Mouse (Mus musculus) limb, embryonic 14.5 days (tissue): ENCODE measurements around the gene Dkk3. TPM values are rescaled to one million over a fixed set of nuclear protein-coding genes. Genes with fewer than 3 reads are reported as not detected.

Experiments
- ATAC-seq: fragments of 200-750 bp; cut with Nextera tagmentation; 2 replicates; pipeline ENCODE4 v1.8.0; 2017; ENCODE audit warnings: low read depth, moderate number of reproducible peaks, moderate TSS enrichment; ENCODE audit not compliant: low FRiP score
- DNase-seq: peaks from one replicate; pipeline ENCODE4 v3.0.0-alpha.2; 2015; ENCODE audit warnings: low spot score
- H3K27ac ChIP-seq: fragments of 300-500 bp; sonication (generic); replicated peaks from 2 replicates; pipeline ENCODE4 v1.5.1; 2014; ENCODE audit warnings: low read depth, mild to moderate bottlenecking, low read length, moderate library complexity, mixed read lengths
- H3K27me3 ChIP-seq: fragments of 300-500 bp; sonication (generic); 2 replicates; pipeline ENCODE4 v1.6.1; 2014; ENCODE audit warnings: low read length, mixed read lengths; ENCODE audit not compliant: control insufficient read depth, insufficient read depth
- H3K36me3 ChIP-seq: fragments of 300-500 bp; sonication (generic); 2 replicates; pipeline ENCODE4 v1.6.1; 2014; ENCODE audit warnings: mild to moderate bottlenecking, low read length, moderate library complexity, mixed read lengths; ENCODE audit not compliant: control insufficient read depth, insufficient read depth
- H3K4me1 ChIP-seq: fragments of 300-500 bp; sonication (generic); 2 replicates; pipeline ENCODE4 v1.6.1; 2014; ENCODE audit warnings: antibody characterized with exemption, low read length, mixed read lengths; ENCODE audit not compliant: control insufficient read depth, insufficient read depth
- H3K4me2 ChIP-seq: fragments of 300-500 bp; sonication (generic); replicated peaks from 2 replicates; pipeline ENCODE4 v1.6.1; 2014; ENCODE audit warnings: low read depth, mild to moderate bottlenecking, low read length, moderate library complexity; ENCODE audit not compliant: severe bottlenecking
- H3K4me3 ChIP-seq: fragments of 300-500 bp; sonication (generic); replicated peaks from 2 replicates; pipeline ENCODE4 v1.5.1; 2014; ENCODE audit warnings: low read length
- H3K9ac ChIP-seq: fragments of 300-500 bp; sonication (generic); 2 replicates; pipeline ENCODE4 v1.6.1; 2014; ENCODE audit warnings: mild to moderate bottlenecking, low read depth, low read length, moderate library complexity; ENCODE audit not compliant: severe bottlenecking
- H3K9me3 ChIP-seq: fragments of 300-500 bp; sonication (generic); 2 replicates; pipeline ENCODE4 v1.6.1; 2016; ENCODE audit warnings: low read length; ENCODE audit not compliant: control insufficient read depth
- POLR2A ChIP-seq: fragments of 200-500 bp; IDR thresholded peaks from 2 replicates; pipeline ENCODE4 v1.8.0; 2012; ENCODE audit warnings: inconsistent platforms, mild to moderate bottlenecking, moderate library complexity, borderline replicate concordance; ENCODE audit not compliant: insufficient read depth, insufficient read length; ENCODE audit errors: extremely low read depth
- WGBS: fragments of 180-500 bp; shearing (Covaris S2); extraction: QIAGEN DNeasy Blood & Tissue Kit; methylation state at CpG from one replicate; pipeline ENCODE4 v1.1.7; 2014; 5-methylcytosine and 5-hydroxymethylcytosine counted together
- polyA plus RNA-seq, 2 experiments: library from polyadenylated mRNA; depleted of rRNA in 1 of 2; stranded (reverse) in 1 of 2; unstranded in 1 of 2; fragments of >200 nt; fragmentation: Nextera tagmentation in 1 of 2; extraction: Ambion mirVana in 1 of 2; gene quantifications; 2 replicates each; pipeline versions ENCODE4 v1.2.1 to v1.2.3; 2012 to 2014

The Dkk3 gene
- polyA plus RNA-seq, 2 experiments = 37.9 to 62.6 TPM

DNA sequence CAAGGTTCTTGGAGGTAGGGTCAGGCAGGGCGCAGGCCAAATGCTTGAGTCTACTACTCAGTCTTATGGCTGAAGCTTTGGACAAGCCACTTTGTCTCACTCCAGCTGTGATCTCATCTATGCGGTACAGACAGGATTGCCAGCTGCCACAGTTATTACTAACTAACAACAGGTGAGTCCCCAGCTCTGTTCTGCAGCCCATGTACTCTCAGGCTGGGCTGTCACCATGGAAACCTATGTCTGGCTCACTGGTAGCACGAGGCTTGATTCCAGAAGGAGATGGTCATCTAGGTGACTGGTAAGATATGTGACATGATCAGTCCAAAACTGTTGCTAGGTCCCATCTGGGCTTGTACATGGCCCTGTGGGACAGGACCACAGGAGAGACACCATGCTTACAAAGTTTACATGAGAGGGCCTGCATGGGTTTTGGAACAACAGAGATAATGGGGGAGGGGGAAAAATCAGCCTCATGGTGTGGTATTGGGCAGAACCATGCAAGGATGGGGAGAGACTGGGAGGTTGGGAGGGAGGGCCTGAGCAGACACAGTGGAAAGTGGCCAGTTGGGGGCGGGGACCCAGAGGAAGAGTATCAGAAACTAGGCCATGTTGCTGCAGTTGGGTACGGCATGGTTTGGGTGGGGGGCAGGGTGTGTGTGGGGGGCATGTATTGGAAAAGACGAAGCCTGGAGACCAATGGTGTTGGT is 25.8 kb upstream of the Dkk3 start:
- no peak for TF ChIP-seq POLR2A
- no peak for ATAC-seq
- Histone ChIP-seq H3K9ac (no peak overlapping the region), H3K36me3 (no peaks in the 10 kb centered on the region), H3K27ac (no peak overlapping the region), H3K4me2 (no peak overlapping the region), H3K9me3 (no peaks in the 10 kb centered on the region), H3K4me1 (peaks cover 23% of the 10 kb centered on the region), H3K4me3 (no peak overlapping the region), H3K27me3 (no peaks in the 10 kb centered on the region)
- WGBS = 61% methylated on average over 6 of the region's 6 CpGs
- DNase-seq = no peak

DNA sequence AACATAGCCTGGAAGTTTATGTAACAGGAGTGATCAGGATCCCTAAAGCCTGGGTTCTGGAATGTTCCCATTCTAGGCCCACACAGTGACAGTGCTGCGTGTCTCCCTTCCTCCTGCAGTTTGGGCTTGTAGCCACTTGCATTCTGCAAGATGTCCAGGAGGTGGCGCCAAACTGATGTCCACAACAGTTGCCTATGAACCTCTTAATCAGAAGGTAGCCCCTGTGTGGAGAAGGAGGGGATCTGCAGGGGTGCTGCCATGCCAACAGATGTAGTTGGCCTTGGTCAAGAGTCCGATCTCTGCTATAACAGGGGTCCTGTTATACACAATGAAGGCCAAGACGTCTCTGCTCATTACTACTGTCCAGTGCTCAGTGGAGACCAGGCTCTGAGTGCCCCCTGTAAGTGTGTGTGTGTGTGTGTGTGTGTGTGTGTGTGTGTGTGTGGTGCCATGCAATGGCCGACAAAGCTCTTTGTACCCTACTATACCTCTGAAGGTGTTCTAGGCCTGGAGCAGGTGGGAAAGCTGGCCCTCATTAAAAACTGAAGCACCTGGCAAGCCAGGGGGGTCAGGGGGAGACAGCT is 24.5 kb upstream of the Dkk3 start:
- 0 out of 2 replicates have a peak, but pooled peaks have one; percentile 18 for TF ChIP-seq POLR2A
- ATAC-seq = peak; percentile 36; the same call in 1 of the 2 replicates
- WGBS = 27% methylated on average over 5 of the region's 5 CpGs

DNA sequence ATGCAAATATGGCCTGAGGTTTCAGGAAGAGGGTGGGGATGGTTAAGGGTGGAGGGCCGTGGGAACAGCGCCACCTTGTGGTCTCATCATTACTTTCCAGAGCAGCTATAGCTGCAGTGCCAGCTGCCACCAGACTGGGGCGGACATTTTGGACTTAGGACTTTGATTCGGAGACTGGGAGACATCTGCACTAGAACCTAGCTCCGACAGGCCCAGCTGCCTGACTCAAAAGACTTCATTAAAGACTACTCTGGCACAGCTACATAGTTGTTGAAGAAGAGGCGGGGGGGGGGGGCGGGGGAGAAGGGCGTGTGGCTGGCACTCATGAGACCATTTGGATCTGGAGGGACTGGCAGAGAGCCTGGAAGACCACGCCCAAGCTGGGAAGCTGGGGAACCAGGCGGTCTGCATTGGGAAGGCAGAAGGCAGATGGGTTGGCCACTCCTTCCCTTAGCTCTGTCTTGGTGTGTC is 21.4 kb upstream of the Dkk3 start:
- no peak for TF ChIP-seq POLR2A
- Histone ChIP-seq H3K4me3 (no peak overlapping the region), H3K27ac (no peak overlapping the region), H3K9ac (no peak overlapping the region), H3K4me1 (peaks cover 12% of the 10 kb centered on the region), H3K4me2 (peak overlapping the region; percentile 34; the same call in 1 of the 2 replicates), H3K9me3 (no peaks in the 10 kb centered on the region), H3K36me3 (no peaks in the 10 kb centered on the region), H3K27me3 (no peaks in the 10 kb centered on the region)
- DNase-seq (peak; percentile 93), ATAC-seq (peak; percentile 87)
- 10% methylated on average over 8 of the region's 10 CpGs for WGBS

More for the DNA sequence above, 24.5 kb upstream of the Dkk3 start:
- Histone ChIP-seq H3K4me2 (no peak overlapping the region), H3K4me3 (no peak overlapping the region), H3K9me3 (no peaks in the 10 kb centered on the region), H3K4me1 (peaks cover 21% of the 10 kb centered on the region), H3K36me3 (no peaks in the 10 kb centered on the region), H3K27me3 (no peaks in the 10 kb centered on the region), H3K27ac (no peak overlapping the region), H3K9ac (no peak overlapping the region)
- peak; percentile 83 for DNase-seq

DNA sequence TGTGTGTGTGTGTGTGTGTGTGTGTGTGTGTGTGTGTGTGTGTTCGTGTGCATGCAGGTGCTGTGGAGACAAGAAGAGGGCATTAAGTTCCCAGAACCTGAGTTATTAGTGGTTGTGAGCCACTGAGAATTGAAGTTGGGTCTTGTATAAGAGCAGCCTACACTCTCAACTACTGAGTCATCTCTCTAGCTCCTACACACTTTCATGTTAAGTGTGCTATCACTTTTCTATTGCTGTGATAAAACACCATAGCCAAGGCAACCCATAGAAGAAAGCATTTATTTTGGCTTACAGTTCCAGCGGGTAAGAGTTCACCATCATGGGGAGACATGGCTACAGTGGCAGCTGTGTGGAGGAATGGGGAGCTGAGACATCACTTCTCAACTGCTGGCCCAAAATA is 17.8 kb upstream of the Dkk3 start:
- Histone ChIP-seq H3K9ac (no peak overlapping the region), H3K4me3 (no peak overlapping the region), H3K4me2 (no peak overlapping the region), H3K9me3 (no peaks in the 10 kb centered on the region), H3K4me1 (peaks cover 7% of the 10 kb centered on the region; the same call in 1 of the 2 replicates), H3K27me3 (no peaks in the 10 kb centered on the region), H3K27ac (no peak overlapping the region), H3K36me3 (no peaks in the 10 kb centered on the region)
- WGBS = 80% methylated on average over 2 of the region's 2 CpGs
- ATAC-seq (no peak), DNase-seq (no peak)
- no peak for TF ChIP-seq POLR2A

DNA sequence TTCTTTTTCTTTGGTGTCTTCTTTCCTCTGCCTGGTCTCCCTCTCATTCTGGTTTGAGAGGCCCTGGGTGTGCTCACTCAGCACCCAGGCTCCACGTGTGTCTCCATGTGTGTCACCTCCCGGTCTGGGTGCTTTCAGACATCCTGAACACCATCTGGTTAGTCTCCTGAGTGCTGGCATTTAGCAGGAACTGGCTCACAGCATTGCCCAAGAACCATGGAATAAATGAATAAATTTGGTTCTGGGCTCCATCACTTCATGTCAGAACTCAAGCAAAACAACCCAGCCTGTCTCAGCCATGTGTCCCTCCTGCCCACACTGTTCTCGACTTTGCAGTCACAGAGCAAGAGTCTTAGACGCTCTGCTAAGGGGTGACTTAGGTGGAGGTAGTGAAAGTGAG is 13.8 kb upstream of the Dkk3 start:
- Histone ChIP-seq H3K4me1 (0 out of 2 replicates have a peak, but pooled peaks cover 4% of the 10 kb centered on the region), H3K4me3 (no peak overlapping the region), H3K27ac (no peak overlapping the region), H3K36me3 (no peaks in the 10 kb centered on the region), H3K27me3 (no peaks in the 10 kb centered on the region), H3K4me2 (no peak overlapping the region), H3K9me3 (no peaks in the 10 kb centered on the region), H3K9ac (no peak overlapping the region)
- no peak for TF ChIP-seq POLR2A
- no peak for DNase-seq
- WGBS = 75% methylated on average over 4 of the region's 4 CpGs
- no peak for ATAC-seq
